Mouse (Mus musculus): ENCODE measurements around the gene Elp4. TPM values are rescaled to one million over a fixed set of nuclear protein-coding genes. Genes with fewer than 3 reads are reported as not detected.

Elp4 gene
- polyA plus RNA-seq, 1 experiment, result 24.1 TPM

DNA sequence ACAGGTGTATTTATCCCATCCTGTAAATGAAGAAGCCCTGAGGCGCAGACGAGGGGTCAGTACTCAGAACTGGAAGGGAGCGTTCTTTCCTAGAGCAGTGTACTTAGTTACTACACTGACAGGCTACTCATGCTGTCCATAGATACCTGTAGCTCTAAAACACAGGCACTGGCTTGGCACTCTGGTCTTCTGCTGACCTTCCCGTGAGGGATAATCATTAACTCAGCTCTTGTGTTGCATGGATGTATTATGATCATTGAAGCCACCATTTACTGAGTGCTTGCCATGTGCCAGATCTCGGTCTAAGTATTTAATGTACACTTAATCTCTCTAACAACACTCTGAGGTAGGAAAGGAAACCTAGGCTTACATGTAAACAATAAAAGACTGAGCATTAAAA, 155.3 kb downstream of the Elp4 start:
- TF ChIP-seq CTCF (IDR thresholded peaks at IDR 0.05; ENCODE audit: borderline replicate concordance, insufficient read depth, low read length) (no peak), POLR2A (IDR thresholded peaks at IDR 0.05; ENCODE audit: low read depth, low read length) (no peak)
- no peak overlapping the region for H3K4me3 ChIP-seq (ENCODE audit: insufficient read depth, low read length)
- no peak overlapping the region for H3K27ac ChIP-seq (ENCODE audit: insufficient read depth, low read length)
- no peaks in the 10 kb centered on the region for H3K4me1 ChIP-seq (ENCODE audit: control insufficient read depth, insufficient read depth, low read length)

DNA sequence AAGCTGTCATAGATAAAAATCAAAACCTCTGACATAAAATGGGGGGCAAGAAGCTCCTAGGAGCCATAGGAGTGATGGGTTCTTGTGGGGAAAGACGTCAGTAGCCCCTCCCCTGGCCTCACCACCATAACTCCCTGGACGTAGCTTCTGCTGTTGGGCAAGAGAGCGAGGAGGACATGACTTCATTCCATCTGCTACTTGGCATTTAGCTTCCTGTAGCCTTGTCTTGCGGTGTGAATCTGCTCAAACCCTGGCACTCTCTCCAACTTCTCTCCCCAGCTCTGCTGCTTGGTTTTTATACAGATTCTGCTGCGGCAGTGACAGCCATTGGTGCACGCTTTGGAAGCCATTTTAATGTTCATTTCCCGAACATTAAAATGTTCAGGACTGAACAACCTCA, 157.5 kb downstream of the Elp4 start:
- Histone ChIP-seq H3K4me1 (ENCODE audit: control insufficient read depth, insufficient read depth, low read length) (no peaks in the 10 kb centered on the region), H3K4me3 (ENCODE audit: insufficient read depth, low read length) (no peak overlapping the region), H3K27ac (ENCODE audit: insufficient read depth, low read length) (no peak overlapping the region)
- TF ChIP-seq CTCF (IDR thresholded peaks at IDR 0.05; ENCODE audit: borderline replicate concordance, insufficient read depth, low read length) (no peak), POLR2A (IDR thresholded peaks at IDR 0.05; ENCODE audit: low read depth, low read length) (no peak)

DNA sequence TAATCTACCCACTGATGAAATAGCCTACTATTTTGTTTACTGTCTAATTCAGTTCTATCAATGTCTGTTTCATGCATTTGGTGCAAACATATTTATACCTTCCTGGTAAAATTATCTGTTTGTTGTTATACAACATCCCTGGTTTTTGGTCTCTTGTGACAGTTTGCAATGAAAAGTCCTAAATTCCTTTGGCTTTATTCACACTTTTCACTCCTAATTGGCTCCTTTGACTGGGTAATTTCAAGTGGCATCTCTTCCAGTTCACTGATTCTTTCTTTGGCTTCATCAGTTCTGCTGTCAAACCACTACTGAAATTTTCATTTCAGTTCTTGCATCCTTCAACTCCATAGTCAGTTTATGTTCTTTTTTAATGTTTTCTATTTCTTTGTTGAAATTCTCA, 168.2 kb downstream of the Elp4 start:
- TF ChIP-seq POLR2A (IDR thresholded peaks at IDR 0.05; ENCODE audit: low read depth, low read length) (no peak), CTCF (IDR thresholded peaks at IDR 0.05; ENCODE audit: borderline replicate concordance, insufficient read depth, low read length) (no peak)
- Histone ChIP-seq H3K27ac (ENCODE audit: insufficient read depth, low read length) (no peak overlapping the region), H3K4me3 (ENCODE audit: insufficient read depth, low read length) (no peak overlapping the region), H3K4me1 (ENCODE audit: control insufficient read depth, insufficient read depth, low read length) (no peaks in the 10 kb centered on the region)

DNA sequence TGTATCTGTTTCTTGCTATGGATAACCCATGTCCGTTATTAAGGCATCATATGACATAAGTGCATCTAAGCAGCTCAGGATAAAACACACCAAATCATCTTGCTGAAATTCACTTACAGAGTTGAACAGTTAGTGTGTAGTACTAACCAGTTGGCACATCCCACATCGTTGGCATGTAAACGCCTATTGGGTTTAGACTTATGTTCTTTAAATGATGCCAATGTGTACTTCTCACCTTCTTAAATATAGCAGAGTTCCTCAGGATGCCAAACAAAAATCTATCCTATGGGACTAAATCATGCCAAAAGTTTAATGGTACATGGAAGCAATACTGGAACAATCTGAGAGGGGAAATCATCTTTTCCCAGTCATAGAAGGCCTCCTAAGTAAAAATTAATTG, 173.7 kb downstream of the Elp4 start:
- no peaks in the 10 kb centered on the region for H3K4me1 ChIP-seq (ENCODE audit: control insufficient read depth, insufficient read depth, low read length)
- TF ChIP-seq POLR2A (IDR thresholded peaks at IDR 0.05; ENCODE audit: low read depth, low read length), result no peak
- no peak for TF ChIP-seq CTCF (IDR thresholded peaks at IDR 0.05; ENCODE audit: borderline replicate concordance, insufficient read depth, low read length)
- no peak overlapping the region for H3K27ac ChIP-seq (ENCODE audit: insufficient read depth, low read length)
- H3K4me3 ChIP-seq (ENCODE audit: insufficient read depth, low read length), result no peak overlapping the region

DNA sequence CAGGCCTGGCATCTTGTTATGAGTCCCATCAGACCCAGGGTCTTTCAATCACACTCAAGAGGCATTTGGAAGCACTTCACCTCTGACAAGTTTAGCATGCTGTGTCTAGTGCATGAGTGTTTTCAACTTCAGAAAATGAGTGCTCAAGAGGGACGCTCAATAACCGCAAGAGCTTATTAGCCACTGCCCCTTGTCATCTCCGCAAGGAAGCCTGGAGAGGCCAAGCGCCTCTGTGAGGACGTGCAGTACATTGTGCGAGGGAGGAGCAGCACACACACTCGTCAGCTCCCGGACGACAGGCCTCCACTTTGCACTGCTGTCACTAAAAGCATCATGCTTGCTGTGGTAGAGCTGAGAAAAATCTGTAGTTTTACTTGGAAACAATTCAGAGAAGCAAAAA, 177.7 kb downstream of the Elp4 start:
- Histone ChIP-seq H3K4me3 (ENCODE audit: insufficient read depth, low read length) (no peak overlapping the region), H3K27ac (ENCODE audit: insufficient read depth, low read length) (no peak overlapping the region), H3K4me1 (ENCODE audit: control insufficient read depth, insufficient read depth, low read length) (no peaks in the 10 kb centered on the region)
- TF ChIP-seq CTCF (IDR thresholded peaks at IDR 0.05; ENCODE audit: borderline replicate concordance, insufficient read depth, low read length) (no peak), POLR2A (IDR thresholded peaks at IDR 0.05; ENCODE audit: low read depth, low read length) (no peak)

DNA sequence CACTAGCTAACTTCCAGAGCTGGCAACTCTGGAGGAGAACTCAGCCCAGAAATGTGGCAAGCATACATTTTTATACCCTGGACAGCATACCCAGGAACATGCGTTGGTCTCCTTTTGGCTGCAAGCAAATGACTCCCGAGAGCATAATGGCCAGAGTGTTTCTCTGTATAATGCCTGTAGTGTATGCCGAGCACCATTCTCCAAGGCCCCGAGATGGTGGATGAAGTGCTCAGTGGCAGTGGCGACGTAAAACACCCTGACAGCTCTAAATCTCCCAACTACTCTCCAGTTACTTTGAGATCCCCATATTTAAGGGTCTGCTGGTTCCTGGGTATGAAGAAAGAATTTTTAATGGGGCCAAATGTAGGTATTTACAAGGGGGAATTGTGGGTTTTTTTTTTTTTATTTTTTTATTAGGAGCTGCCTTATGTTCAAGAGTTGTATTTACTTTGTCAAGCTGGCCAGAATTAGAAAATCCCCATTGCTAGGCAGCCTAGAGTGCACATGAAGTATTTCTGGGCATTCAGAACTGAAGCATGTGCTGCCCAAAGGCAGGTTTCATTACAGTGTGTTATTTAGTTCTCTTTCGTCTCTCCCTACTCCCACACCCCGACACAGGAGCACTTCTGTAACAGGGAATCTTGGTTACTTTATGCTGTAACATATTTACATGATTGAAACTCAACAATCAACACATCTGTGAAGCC, 188.8 kb downstream of the Elp4 start:
- H3K4me1 ChIP-seq (ENCODE audit: control insufficient read depth, insufficient read depth, low read length), result no peaks in the 10 kb centered on the region
- TF ChIP-seq CTCF (IDR thresholded peaks at IDR 0.05; ENCODE audit: borderline replicate concordance, insufficient read depth, low read length) (no peak), POLR2A (IDR thresholded peaks at IDR 0.05; ENCODE audit: low read depth, low read length) (no peak)
- H3K27ac ChIP-seq (ENCODE audit: insufficient read depth, low read length), result no peak overlapping the region
- no peak overlapping the region for H3K4me3 ChIP-seq (ENCODE audit: insufficient read depth, low read length)

DNA sequence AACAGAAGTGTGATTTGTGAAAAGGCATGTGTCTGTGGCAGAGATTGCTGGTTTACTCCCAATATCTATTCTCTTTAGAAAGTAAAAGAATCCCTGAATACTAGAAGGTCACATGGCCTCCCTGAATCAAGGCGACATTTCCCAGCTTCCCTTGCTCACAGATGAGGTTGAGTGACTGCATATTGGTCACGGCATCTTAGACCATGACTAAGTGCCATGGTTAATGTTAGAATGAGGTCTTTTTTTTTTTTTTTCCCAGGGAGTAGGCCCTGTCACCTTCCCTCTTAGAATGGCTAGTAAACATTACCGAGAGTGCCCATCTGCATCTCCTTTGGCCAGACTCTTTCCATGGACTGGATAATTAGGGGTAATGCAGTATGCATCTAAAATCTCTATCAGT, 193.9 kb downstream of the Elp4 start:
- Histone ChIP-seq H3K4me1 (ENCODE audit: control insufficient read depth, insufficient read depth, low read length) (no peaks in the 10 kb centered on the region), H3K27ac (ENCODE audit: insufficient read depth, low read length) (no peak overlapping the region), H3K4me3 (ENCODE audit: insufficient read depth, low read length) (no peak overlapping the region)
- TF ChIP-seq POLR2A (IDR thresholded peaks at IDR 0.05; ENCODE audit: low read depth, low read length) (no peak), CTCF (IDR thresholded peaks at IDR 0.05; ENCODE audit: borderline replicate concordance, insufficient read depth, low read length) (no peak)

DNA sequence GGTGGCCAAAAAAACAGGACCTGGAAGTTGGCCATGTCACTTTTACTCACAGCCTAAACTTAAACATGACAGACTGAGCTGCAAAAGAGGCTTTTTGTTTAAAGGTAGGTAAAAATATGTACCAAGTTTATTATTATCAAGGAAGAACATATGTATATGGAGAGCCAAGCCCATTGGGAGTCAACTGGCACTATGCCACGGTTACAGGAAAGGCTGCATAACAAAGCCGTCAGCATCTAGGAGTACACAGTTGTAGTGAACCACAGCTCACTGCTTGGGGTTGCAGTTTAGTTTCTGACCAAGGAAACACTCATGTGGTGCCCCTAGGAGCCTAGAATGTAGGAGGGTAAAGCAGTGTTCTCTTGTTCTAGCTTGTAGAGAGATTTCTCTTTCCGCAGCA, 195.2 kb downstream of the Elp4 start:
- TF ChIP-seq CTCF (IDR thresholded peaks at IDR 0.05; ENCODE audit: borderline replicate concordance, insufficient read depth, low read length) (no peak), POLR2A (IDR thresholded peaks at IDR 0.05; ENCODE audit: low read depth, low read length) (no peak)
- H3K4me1 ChIP-seq (ENCODE audit: control insufficient read depth, insufficient read depth, low read length), result no peaks in the 10 kb centered on the region
- no peak overlapping the region for H3K4me3 ChIP-seq (ENCODE audit: insufficient read depth, low read length)
- H3K27ac ChIP-seq (ENCODE audit: insufficient read depth, low read length), result no peak overlapping the region

DNA sequence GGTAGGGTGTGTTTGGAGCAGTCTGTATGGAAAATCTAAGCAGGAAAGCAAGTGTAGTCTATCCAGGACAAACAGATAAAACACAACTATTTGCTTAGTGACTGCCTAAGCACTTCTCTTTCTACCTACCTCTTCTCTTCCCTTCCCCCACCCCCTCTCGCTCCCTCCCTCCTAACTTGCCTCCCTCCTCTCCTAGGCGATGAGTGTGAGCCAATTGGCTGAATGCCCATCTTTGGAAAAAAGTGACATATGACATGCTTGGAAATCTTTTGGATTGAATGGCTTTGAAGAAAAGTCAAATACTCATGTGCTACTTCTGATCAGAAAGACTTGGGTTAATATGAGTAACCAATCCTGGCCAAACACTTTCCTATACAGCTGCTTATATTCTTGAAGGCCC, 199.0 kb downstream of the Elp4 start:
- Histone ChIP-seq H3K27ac (ENCODE audit: insufficient read depth, low read length) (no peak overlapping the region), H3K4me1 (ENCODE audit: control insufficient read depth, insufficient read depth, low read length) (no peaks in the 10 kb centered on the region), H3K4me3 (ENCODE audit: insufficient read depth, low read length) (no peak overlapping the region)
- TF ChIP-seq CTCF (IDR thresholded peaks at IDR 0.05; ENCODE audit: borderline replicate concordance, insufficient read depth, low read length) (no peak), POLR2A (IDR thresholded peaks at IDR 0.05; ENCODE audit: low read depth, low read length) (no peak)

DNA sequence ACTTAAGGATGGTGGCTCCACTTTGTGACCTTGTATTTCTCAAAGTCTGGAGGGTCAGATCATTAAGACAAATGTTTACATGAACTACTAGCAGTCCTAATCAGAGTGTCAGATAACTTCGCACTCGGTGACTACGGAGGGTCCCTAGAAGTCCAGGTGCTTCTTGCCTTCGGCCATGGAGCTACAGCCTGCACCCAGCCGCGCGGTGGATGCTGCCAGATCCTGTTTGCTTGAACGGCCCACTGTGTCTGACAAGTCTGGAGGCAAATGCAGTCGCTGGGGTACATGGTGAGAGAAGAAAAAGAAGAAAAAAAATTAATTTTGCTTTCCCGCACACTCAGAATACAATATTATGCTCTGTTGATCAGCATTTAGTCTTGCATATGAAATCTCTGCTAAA, 201.8 kb downstream of the Elp4 start:
- no peaks in the 10 kb centered on the region for H3K4me1 ChIP-seq (ENCODE audit: control insufficient read depth, insufficient read depth, low read length)
- TF ChIP-seq CTCF (IDR thresholded peaks at IDR 0.05; ENCODE audit: borderline replicate concordance, insufficient read depth, low read length) (no peak), POLR2A (IDR thresholded peaks at IDR 0.05; ENCODE audit: low read depth, low read length) (no peak)
- H3K4me3 ChIP-seq (ENCODE audit: insufficient read depth, low read length), result no peak overlapping the region
- H3K27ac ChIP-seq (ENCODE audit: insufficient read depth, low read length), result no peak overlapping the region

Data from embryonic fibroblast, embryonic 13.5 days (primary cell).